Mouse (Mus musculus) MN1 (cell line): Measurements from ENCODE around the gene St3gal2.
"Not testable (repeated sequence)": the region's sequence is repeated elsewhere in the genome, so short reads cannot be mapped to it uniquely, and the experiment has no call there.

Experiments used
- DNase-seq: peaks from one replicate; pipeline ENCODE4 v3.0.0-alpha.2; 2016; ENCODE audit warnings: low spot score

St3gal2 gene

GRCm38 (mm10) chr8:110919341-110920031 lies at the start of gene St3gal2:
St3gal2 (plus strand) TSS chr8:110919922.
- peak; percentile 97 for DNase-seq

- DNase-seq = no peak
Observed at GRCm38 (mm10) chr8:110870501-110870900, 49.2 kb upstream of the St3gal2 start.

- no peak for DNase-seq
Observed at GRCm38 (mm10) chr8:110877862-110878261, 41.9 kb upstream of the St3gal2 start.

GRCm38 (mm10) chr8:110881741-110882310 lies 37.9 kb upstream of the St3gal2 start:
- DNase-seq = no peak

GRCm38 (mm10) chr8:110883824-110884223 lies 35.9 kb upstream of the St3gal2 start:
- no peak for DNase-seq

- no peak for DNase-seq
Observed at GRCm38 (mm10) chr8:110886634-110887033, 33.1 kb upstream of the St3gal2 start.

GRCm38 (mm10) chr8:110887551-110887950 lies 32.2 kb upstream of the St3gal2 start:
- DNase-seq = no peak

GRCm38 (mm10) chr8:110888441-110888840 lies 31.3 kb upstream of the St3gal2 start:
- no peak for DNase-seq

GRCm38 (mm10) chr8:110888860-110889259 lies 30.9 kb upstream of the St3gal2 start:
- no peak for DNase-seq

GRCm38 (mm10) chr8:110889904-110890470 lies 29.7 kb upstream of the St3gal2 start:
- DNase-seq = no peak

- no peak for DNase-seq
Observed at GRCm38 (mm10) chr8:110892040-110892439, 27.7 kb upstream of the St3gal2 start.

GRCm38 (mm10) chr8:110892913-110893312 lies 26.8 kb upstream of the St3gal2 start:
- DNase-seq = no peak

- no peak for DNase-seq
Observed at GRCm38 (mm10) chr8:110894851-110895250, 24.9 kb upstream of the St3gal2 start.

- no peak for DNase-seq
Observed at GRCm38 (mm10) chr8:110895254-110895653, 24.5 kb upstream of the St3gal2 start.

GRCm38 (mm10) chr8:110895812-110896211 lies 23.9 kb upstream of the St3gal2 start:
- no peak for DNase-seq

- DNase-seq = no peak
Observed at GRCm38 (mm10) chr8:110897495-110897894, 22.2 kb upstream of the St3gal2 start.

GRCm38 (mm10) chr8:110901056-110901455 lies 18.7 kb upstream of the St3gal2 start:
- peak; percentile 59 for DNase-seq

GRCm38 (mm10) chr8:110901839-110902578 lies 17.7 kb upstream of the St3gal2 start, which contains the start of gene Fuk:
Fuk (minus strand) TSS chr8:110902488.
- peak; percentile 82 for DNase-seq

- no peak for DNase-seq
Observed at GRCm38 (mm10) chr8:110902579-110902965, 17.1 kb upstream of the St3gal2 start.

GRCm38 (mm10) chr8:110905404-110905803 lies 14.3 kb upstream of the St3gal2 start:
- no peak for DNase-seq

GRCm38 (mm10) chr8:110906682-110907081 lies 13.0 kb upstream of the St3gal2 start:
- no peak for DNase-seq

GRCm38 (mm10) chr8:110909850-110910249 lies 9.9 kb upstream of the St3gal2 start:
- not testable (repeated sequence) for DNase-seq
